Mouse (Mus musculus): ENCODE data around the gene Rcvrn.

DNA sequence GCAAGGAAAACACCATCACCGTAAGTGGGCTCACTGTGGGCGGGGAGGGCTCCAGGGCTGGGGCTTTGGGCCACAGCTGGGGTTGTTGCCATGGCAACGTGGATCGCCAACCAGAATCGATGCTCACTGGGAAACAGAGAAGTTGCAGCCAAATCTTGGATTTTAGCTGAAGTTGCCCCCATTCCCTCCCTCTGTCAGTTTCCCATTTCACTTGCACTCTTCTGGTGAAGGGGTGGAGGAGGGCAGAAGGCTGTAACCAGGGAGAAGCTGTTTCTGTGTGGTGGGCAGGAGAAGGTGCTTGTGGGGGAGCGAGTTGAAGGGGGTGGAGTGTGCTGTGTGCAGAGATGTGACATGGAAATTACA, 42.3 kb upstream of the Rcvrn start:
- TF ChIP-seq EP300 (IDR thresholded peaks at IDR 0.05; ENCODE audit: low read depth) (no peak), CTCF (IDR thresholded peaks at IDR 0.05; ENCODE audit: low read depth) (no peak)
